Mouse (Mus musculus) brain, adult 2 months (tissue): ENCODE data around the gene Ube4a.

Source experiments
- DNase-seq: peaks from one replicate; pipeline ENCODE4 v3.0.0; 2011; ENCODE audit warnings: low read depth, low spot score

Gene Ube4a

GRCm38 (mm10) chr9:44965126-44965832 is at the start of gene Ube4a:
TSS of gene Ube4a (minus strand) at chr9:44965600.
- peak; percentile 100 for DNase-seq

DNA sequence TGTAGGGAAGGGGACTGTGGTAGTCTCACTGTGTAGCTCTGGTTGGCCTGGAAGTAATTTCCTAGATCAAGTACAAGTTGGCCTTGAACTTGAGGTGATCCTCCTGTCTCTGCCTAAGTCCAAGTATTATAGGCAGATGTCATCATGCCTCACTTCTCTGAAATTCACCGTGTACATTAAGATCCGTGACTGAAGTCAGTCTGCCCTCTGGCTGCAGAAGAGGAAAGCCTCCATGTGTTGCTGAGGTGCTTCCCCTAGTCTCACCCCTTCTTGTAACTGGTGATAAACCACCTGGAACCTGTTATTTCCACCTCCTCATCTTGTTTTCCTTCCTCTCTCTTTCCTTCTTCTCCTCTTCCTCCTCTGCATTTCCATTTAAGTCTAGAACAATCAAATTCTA is 49.5 kb upstream of the Ube4a start:
- no peak for DNase-seq

- no peak for DNase-seq
These were observed 45.9 kb upstream of the Ube4a start for GRCm38 (mm10) chr9:45011291-45011690.

DNA sequence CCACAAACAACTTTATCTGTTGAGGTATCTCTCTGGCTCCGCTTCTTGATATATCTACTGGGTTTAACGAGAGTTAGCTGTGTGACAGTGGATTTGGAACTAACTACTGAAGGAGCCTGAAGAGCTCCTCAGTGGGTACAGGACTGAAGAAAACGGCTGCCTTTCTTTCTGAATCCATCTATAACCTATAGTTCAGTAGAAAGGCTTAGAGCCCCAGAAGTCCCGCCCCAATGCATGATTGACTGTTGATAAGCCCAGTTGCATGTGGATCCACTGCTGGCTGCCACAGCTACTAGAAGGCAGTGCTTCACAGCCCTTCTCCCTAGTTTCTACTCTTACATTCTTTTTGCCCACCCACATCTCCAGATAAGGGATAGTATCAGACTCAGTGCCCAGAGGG is 45.1 kb upstream of the Ube4a start:
- DNase-seq: no peak

- DNase-seq: no peak
These were observed 44.0 kb upstream of the Ube4a start, which contains the start of gene Cd3e for GRCm38 (mm10) chr9:45009180-45010078. TSS of gene Cd3e (minus strand) at chr9:45009627.

- no peak for DNase-seq
These were observed 42.9 kb upstream of the Ube4a start for GRCm38 (mm10) chr9:45008342-45008741.

DNA sequence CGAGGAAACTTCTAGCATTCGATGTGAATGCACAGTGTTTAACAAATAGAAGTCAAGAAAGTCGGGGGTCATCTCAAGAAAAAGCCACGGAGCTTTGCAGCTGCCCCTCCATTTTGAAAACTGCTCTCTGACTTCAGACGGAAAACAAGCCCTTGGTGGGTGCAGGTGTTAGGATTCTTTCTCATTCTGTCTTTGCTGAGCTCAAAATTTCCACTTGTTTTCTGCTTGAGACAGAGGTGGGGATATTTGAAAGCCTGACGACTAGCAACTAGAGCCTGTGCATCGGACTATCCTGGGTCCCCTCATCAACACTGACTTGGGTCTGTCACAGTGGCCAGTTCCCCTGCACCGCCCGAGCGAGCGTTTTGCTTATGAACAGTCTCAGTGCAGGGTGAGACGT is 42.0 kb upstream of the Ube4a start:
- no peak for DNase-seq

GRCm38 (mm10) chr9:45000249-45000648 is 34.8 kb upstream of the Ube4a start:
- no peak for DNase-seq

DNA sequence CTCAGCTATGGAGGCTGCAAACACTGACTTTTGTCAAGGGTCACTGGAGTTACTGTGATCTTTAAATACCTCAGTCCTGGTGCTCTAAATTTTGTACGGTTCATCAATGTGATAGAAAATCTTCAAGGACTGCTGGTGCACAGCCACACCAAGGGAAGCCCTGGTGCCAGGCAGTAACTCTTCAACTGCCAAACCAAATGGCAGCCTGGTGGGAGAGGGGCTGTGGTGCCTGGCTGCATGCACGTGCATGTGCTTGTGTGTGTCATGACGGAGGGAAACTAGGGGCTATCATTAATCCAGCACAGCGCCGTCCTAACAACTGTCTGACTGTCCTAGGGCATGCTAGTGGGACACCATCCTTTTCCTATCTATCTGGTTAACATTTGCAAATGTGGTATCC is 34.4 kb upstream of the Ube4a start:
- DNase-seq: no peak

GRCm38 (mm10) chr9:44999171-44999570 is 33.8 kb upstream of the Ube4a start:
- DNase-seq: peak; percentile 81

DNA sequence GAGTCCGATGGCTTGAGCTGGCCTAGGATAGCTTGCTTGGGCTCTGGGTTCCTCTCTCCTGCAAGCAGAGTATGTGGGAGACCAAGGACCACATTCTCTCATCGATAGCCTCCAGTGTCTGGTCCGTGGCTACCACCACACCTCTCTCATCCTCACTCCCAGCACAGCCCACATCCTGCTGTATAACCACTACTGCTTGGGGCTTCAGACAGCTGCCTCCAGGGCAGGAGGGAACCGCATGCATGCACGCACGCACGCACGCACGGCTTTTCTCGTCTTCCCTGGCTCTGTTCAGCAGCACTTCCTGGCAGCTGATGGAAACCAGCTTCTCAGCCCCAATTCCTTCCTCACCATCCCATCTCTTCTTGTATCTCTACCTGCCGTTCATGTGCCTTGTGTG is 32.7 kb upstream of the Ube4a start:
- no peak for DNase-seq

- no peak for DNase-seq
These were observed 31.2 kb upstream of the Ube4a start for GRCm38 (mm10) chr9:44996590-44996989.

DNA sequence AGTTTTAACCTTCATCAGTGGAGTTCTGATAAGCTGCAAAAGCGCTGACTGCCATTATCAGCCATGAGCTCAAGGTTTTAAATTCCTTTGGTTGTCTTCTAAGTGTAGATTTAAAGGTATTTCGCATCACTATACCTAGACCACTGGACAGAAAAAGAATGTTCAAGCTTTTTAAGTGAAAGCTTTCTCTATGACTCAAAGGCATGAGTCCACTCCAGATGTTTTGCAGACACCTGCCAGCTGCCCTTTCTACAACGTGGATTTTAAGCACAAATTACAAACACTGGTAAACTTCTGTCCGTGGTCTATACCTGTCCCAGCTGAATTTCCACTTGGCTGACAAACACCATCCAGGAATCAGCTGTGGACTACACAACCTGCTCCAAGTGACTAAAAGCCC is 29.6 kb upstream of the Ube4a start:
- no peak for DNase-seq

- peak; percentile 6 for DNase-seq
These were observed 27.9 kb upstream of the Ube4a start for GRCm38 (mm10) chr9:44993268-44993667.

DNA sequence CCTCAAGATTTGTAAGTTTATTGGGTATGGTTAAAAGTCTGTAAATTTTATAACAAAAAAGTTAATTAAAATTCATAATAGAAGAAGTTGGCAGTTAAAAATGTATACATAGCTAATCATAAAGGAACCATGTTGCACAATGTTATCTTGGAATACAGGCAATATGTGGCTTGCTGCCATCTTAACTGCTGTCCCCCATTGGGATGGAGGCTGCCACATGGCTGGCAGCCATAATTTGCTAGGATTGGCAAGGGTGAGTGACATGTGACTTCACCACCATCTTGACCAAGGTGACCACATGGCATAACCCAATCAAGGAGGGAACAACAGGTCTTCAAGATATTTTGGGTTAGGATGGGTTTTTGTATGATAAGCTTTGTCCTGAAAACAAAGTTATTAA is 26.9 kb upstream of the Ube4a start:
- DNase-seq: peak; percentile 68

DNA sequence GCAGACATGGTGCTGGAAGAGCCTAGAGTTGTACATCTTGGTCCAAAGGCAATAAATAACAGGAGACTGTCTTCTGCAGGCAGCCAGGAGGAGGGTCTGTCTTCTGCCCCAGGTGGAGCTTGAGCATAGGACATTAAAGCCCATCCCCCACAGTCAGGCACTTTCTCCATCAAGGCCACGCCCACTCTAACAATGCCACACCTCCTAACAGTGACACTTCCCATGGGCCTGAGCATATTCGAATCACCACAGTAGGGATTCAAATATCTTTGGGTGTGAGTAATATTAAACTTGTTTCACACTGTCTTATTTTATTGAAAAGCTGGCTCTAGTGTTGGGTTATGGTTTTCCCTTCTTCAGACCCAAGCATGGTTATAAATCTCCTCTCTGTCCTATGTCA is 26.4 kb upstream of the Ube4a start:
- no peak for DNase-seq

- no peak for DNase-seq
These were observed 21.6 kb upstream of the Ube4a start for GRCm38 (mm10) chr9:44986976-44987375.

- peak; percentile 5 for DNase-seq
These were observed 20.9 kb upstream of the Ube4a start for GRCm38 (mm10) chr9:44986242-44986781.

GRCm38 (mm10) chr9:44985721-44986161 is 20.3 kb upstream of the Ube4a start:
- DNase-seq: no peak

- DNase-seq: no peak
These were observed 17.6 kb upstream of the Ube4a start for GRCm38 (mm10) chr9:44983001-44983400.

DNA sequence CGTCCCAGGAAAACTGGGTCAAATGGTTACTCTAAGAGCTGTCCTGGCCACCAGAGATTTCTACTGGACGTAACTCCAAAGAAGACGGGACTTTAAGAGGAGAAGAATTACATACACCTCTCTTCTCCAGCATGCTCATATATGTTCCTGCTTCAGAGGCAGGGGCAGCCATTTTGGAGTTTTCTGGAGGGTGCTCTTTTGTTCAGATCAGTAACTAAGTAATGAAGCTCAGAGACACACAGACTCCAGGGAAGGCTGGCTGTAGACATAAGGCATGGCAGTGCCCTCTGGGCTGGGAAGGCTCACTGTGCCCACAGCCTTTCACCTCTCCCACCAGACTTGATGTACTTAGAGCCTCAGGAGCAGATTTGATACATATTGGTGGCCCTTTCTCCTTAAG is 17.1 kb upstream of the Ube4a start:
- no peak for DNase-seq

- no peak for DNase-seq
These were observed 16.7 kb upstream of the Ube4a start for GRCm38 (mm10) chr9:44982081-44982480.

- no peak for DNase-seq
These were observed 16.3 kb upstream of the Ube4a start, which contains the start of gene Cd3d for GRCm38 (mm10) chr9:44981676-44982075. TSS of gene Cd3d (plus strand) at chr9:44981786.
